Mouse (Mus musculus) C2C12 (cell line): ENCODE measurements around the gene Nup50. TPM values are rescaled to one million over a fixed set of nuclear protein-coding genes. Genes with fewer than 3 reads are reported as not detected.

ENCODE experiments used
- H3K27me3 ChIP-seq: one replicate; pipeline ENCODE4 v1.6.1; 2011; ENCODE audit not compliant: control insufficient read depth, insufficient read depth, insufficient read length
- H3K36me3 ChIP-seq: one replicate; pipeline ENCODE4 v1.6.1; 2011; ENCODE audit not compliant: control insufficient read depth, insufficient read depth
- H3K4me3 ChIP-seq: one replicate; pipeline ENCODE4 v1.5.1; 2011; ENCODE audit warnings: mild to moderate bottlenecking, control low read depth; ENCODE audit not compliant: poor library complexity, insufficient read depth, severe bottlenecking
- H3K79me2 ChIP-seq: one replicate; pipeline ENCODE4 v1.6.1; 2011; ENCODE audit not compliant: control insufficient read depth, insufficient read depth
- H3K79me3 ChIP-seq: one replicate; pipeline ENCODE4 v1.6.1; 2011; ENCODE audit warnings: low read depth, control low read depth
- H3ac ChIP-seq: one replicate; pipeline ENCODE3; 2011; ENCODE audit warnings: low read depth; ENCODE audit not compliant: control insufficient read depth, insufficient read length
- CEBPB ChIP-seq: IDR thresholded peaks from one replicate; pipeline ENCODE4 v1.6.1; 2011; ENCODE audit warnings: low read depth, mild to moderate bottlenecking, control low read depth, moderate library complexity
- CTCF ChIP-seq: IDR thresholded peaks from one replicate; pipeline ENCODE4 v1.5.1; 2011; ENCODE audit not compliant: control insufficient read depth, insufficient read depth, insufficient read length
- FOSL1 ChIP-seq: IDR thresholded peaks from one replicate; pipeline ENCODE4 v1.8.0; 2011; ENCODE audit warnings: mild to moderate bottlenecking, low read length; ENCODE audit not compliant: poor library complexity, insufficient read depth, severe bottlenecking
- MAX ChIP-seq: IDR thresholded peaks from one replicate; pipeline ENCODE4 v1.6.1; 2011; ENCODE audit warnings: mild to moderate bottlenecking, control low read depth
- MYOD1 ChIP-seq: IDR thresholded peaks from one replicate; pipeline ENCODE4 v1.6.1; 2011; ENCODE audit warnings: low read depth; ENCODE audit not compliant: control insufficient read depth, insufficient read length
- MYOG ChIP-seq: IDR thresholded peaks from one replicate; pipeline ENCODE4 v1.6.1; 2011; ENCODE audit not compliant: control insufficient read depth, insufficient read length; ENCODE audit errors: extremely low read depth
- USF1 ChIP-seq: IDR thresholded peaks from one replicate; pipeline ENCODE4 v1.6.1; 2011; ENCODE audit warnings: low read depth, mild to moderate bottlenecking, control low read depth, moderate library complexity
- polyA plus RNA-seq: library from polyadenylated mRNA; unstranded; fragments of >200 nt; fragmentation: generic; extraction: Trizol; gene quantifications from one replicate; pipeline ENCODE4 v1.2.1, GENCODE M21; 2012; ENCODE audit warnings: missing spikeins

Nup50 gene
- polyA plus RNA-seq, 1 experiment, result 54.0 TPM

DNA sequence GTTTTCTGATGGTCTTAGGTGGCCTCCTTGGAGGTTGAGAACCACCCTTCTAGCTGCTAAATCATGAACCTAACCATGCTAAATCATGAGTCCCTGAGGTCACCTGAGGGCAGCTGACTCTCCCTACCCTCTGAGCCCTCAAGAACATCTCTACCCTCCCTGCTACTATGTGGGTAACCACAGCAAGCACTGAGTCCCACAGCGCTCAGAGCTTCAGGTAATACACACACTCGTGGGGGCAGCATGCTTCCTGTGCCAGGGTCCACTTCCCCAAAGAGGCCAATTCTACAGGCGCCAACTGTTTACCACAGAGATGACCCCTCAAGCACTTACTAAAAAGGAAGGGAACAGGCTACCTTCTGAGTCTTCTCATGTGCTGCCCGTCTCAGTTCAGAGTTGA, 45.3 kb downstream of the Nup50 start:
- Histone ChIP-seq H3K36me3 (no peaks in the 10 kb centered on the region), H3ac (no peak overlapping the region), H3K27me3 (no peaks in the 10 kb centered on the region), H3K4me3 (no peak overlapping the region), H3K79me3 (no peaks in the 10 kb centered on the region), H3K79me2 (peaks cover 23% of the 10 kb centered on the region)
- TF ChIP-seq MYOD1 (no peak), FOSL1 (no peak), CEBPB (no peak), CTCF (no peak), MYOG (no peak)

DNA sequence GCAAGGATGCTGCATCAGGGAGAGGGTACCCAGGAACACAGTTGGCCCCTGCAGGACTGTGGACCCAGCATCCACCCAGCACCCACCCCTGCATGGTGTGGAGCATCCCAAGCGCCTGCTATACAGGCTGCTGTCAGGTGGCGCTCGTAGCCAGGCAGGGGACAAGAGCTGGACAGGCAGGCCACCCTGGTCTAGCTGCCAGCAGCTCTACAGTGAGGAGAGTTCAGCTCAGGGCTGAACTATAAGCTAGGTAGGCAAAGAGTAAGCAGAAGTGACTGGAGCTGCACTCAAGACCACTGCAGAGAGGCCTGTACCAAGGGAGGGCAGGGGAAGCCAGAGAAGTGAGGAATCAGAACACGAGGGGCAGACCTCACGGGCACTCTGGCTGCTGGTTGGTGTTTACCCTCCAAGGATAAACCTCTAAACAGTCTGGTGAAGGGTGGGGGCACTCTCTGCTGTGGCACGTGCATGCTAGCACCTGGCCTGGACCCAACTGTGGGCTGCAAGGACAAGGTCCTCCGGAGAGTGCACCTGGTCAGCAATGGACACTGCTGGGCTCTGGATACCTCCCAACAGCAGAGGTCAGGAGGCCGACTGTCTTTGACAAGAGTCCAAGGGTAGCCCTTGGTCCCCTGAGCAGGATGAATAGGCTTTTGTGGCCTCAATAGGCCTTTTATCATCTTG, 49.8 kb downstream of the Nup50 start:
- no peaks in the 10 kb centered on the region for H3K27me3 ChIP-seq
- peaks cover 37% of the 10 kb centered on the region for H3K79me2 ChIP-seq
- TF ChIP-seq MYOG, result no peak
- no peak for TF ChIP-seq MYOD1
- no peak for TF ChIP-seq USF1
- TF ChIP-seq MAX, result no peak
- no peak for TF ChIP-seq CEBPB
- TF ChIP-seq FOSL1, result no peak
- no peak for TF ChIP-seq CTCF
- no peak overlapping the region for H3K4me3 ChIP-seq
- no peaks in the 10 kb centered on the region for H3K79me3 ChIP-seq
- no peaks in the 10 kb centered on the region for H3K36me3 ChIP-seq
- H3ac ChIP-seq, result no peak overlapping the region

DNA sequence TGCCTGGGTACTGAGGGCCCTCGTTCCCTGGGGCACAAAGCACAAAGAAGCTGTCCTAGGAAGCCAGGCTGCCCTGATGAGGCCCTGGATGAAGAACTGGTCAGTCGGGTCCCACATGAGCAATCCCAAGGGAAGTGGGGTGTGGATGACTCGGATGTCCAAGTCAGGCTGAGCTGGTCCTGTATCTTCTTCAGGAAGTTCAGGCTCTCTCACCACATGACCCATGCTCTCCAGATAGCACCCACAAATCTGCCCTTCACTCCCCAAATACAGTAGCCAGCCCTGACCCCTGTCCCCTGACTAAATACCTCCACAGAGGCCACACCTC, 50.3 kb downstream of the Nup50 start:
- Histone ChIP-seq H3ac (no peak overlapping the region), H3K27me3 (no peaks in the 10 kb centered on the region), H3K79me2 (peaks cover 32% of the 10 kb centered on the region), H3K36me3 (no peaks in the 10 kb centered on the region), H3K79me3 (no peaks in the 10 kb centered on the region), H3K4me3 (no peak overlapping the region)
- TF ChIP-seq MAX (no peak), MYOG (no peak), USF1 (peak; percentile 5), MYOD1 (no peak)

DNA sequence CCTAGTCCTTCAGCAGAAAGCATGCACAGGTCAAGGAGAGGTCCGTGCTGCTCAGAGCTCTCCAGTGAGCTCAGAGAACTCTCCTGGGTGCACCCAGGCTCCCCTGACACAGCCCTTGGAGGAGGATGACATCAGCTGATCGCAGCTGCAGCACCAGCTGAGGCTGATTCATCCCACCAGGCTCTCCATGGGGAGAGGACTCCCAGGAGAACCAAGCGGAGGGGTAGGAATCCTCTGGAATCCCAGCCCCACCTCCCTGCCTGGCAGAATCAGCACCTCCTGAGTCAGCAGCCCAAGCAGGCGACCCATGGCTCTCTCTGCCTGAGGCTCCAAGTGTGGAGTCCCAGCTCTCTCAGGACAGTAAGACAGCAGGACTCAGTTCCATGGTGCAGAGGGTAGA, 52.5 kb downstream of the Nup50 start:
- H3K79me3 ChIP-seq, result no peaks in the 10 kb centered on the region
- H3ac ChIP-seq, result no peak overlapping the region

DNA sequence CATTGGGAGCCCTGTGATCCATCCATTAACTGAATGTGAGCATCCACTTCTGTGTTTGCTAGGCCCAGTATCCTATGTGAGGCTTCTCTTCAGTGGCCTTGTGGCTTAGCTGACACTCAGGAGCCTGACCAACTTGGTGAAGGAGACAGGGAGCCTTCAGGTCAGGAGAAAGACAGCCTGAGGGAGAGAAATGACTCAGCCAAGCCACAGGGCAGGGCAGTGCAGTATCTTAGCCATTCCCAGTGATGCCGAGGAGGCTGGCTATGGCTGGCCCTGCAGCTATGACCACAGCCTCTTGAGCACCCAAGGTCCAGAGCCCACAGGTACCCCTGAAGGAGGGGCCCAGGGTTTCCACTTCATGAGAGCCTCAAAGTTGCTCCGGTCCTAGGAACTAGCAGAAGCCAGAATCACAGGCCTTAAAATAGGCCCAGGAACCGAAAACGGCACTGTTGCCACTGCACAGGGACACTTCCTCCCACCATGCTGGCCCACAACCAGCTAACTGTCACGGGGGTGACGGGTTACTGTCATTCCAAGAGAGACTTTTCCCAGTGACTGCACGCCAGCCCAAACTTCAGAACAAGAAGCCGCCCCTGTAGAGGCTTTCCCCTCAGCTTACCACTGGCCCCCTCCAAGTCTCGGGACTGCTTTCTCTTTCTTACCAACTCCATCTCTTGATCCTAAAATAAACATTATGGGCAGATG, 58.5 kb downstream of the Nup50 start:
- Histone ChIP-seq H3ac (no peak overlapping the region), H3K4me3 (no peak overlapping the region), H3K79me3 (peaks cover 11% of the 10 kb centered on the region), H3K79me2 (peaks cover 62% of the 10 kb centered on the region), H3K36me3 (no peaks in the 10 kb centered on the region), H3K27me3 (no peaks in the 10 kb centered on the region)
- TF ChIP-seq CTCF (no peak), FOSL1 (no peak), USF1 (no peak), MAX (no peak), MYOG (no peak), CEBPB (no peak)

More for the DNA sequence above, 52.5 kb downstream of the Nup50 start:
- Histone ChIP-seq H3K4me3 (no peak overlapping the region), H3K27me3 (no peaks in the 10 kb centered on the region), H3K36me3 (no peaks in the 10 kb centered on the region), H3K79me2 (peaks cover 38% of the 10 kb centered on the region)
- TF ChIP-seq USF1 (peak; percentile 47), MAX (peak; percentile 47), MYOD1 (peak; percentile 94), FOSL1 (peak; percentile 82), MYOG (no peak), CTCF (no peak), CEBPB (no peak)

DNA sequence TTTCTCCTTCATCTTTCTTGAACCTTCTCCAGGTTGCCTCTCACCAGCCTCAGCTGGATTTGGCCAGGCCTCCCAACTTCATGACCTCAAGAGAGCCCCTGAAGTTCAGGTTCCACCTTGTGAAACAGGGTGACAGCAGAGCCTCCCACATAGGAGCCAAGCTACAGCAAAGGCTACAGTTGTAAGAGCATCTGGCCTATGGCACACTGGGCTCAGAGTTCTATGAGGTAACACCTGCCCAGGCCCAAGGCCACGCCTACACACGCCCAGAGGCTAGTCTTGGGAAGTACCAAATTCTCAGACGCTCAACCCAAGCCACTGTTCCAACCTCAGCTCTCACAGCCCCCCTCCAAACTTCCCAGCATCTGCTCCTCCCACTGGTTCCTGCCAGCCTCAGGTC, 59.7 kb downstream of the Nup50 start:
- Histone ChIP-seq H3K36me3 (no peaks in the 10 kb centered on the region), H3K79me2 (peaks cover 71% of the 10 kb centered on the region), H3ac (no peak overlapping the region), H3K27me3 (no peaks in the 10 kb centered on the region), H3K4me3 (no peak overlapping the region), H3K79me3 (peaks cover 11% of the 10 kb centered on the region)
- TF ChIP-seq CTCF (no peak), MAX (no peak), USF1 (no peak), CEBPB (no peak)
